Mouse (Mus musculus) liver, embryonic 14.5 days (tissue): Measurements from ENCODE around the gene Tfip11.

Source experiments
- CTCF ChIP-seq: IDR thresholded peaks from 2 replicates; pipeline ENCODE4 v1.5.1; 2016; ENCODE audit warnings: antibody characterized with exemption, low read depth, control low read depth
- EP300 ChIP-seq: IDR thresholded peaks from 2 replicates; pipeline ENCODE4 v1.6.1; 2016; ENCODE audit warnings: antibody characterized with exemption, low read depth

DNA sequence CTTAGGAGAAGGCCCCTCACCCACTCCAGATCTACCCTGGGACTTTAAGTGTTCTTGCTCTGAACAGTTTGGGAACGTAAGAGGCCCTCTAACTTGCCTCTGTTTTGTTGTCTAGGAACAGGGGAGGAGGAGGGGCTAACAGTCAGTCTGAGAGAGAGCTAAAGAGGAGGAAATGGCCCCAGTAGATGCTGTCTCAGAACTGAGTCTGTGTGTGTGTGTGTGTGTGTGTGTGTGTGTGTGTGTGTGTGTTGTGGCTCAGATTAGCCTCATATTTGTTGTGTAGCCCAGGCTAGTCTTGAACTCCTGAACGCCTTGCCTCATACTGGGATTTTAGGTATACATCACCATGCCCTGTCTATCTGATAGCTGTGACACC, 39.6 kb upstream of the Tfip11 start:
- TF ChIP-seq CTCF = no peak
- TF ChIP-seq EP300 = no peak
